Mouse (Mus musculus) ovary, postnatal 36 days (tissue): ENCODE results near the gene Trat1.

Source experiments
- DNase-seq: peaks from one replicate; pipeline ENCODE4 v3.0.0; 2022; ENCODE audit warnings: low spot score, mixed read lengths

Gene Trat1

GRCm38 (mm10) chr16:48719679-48720078 is 52.1 kb downstream of the Trat1 start:
- DNase-seq: no peak

GRCm38 (mm10) chr16:48716343-48716742 is 55.5 kb downstream of the Trat1 start:
- no peak for DNase-seq

GRCm38 (mm10) chr16:48701896-48702295 is 69.9 kb downstream of the Trat1 start:
- DNase-seq: no peak
